Mouse (Mus musculus) neural tube, embryonic 15.5 days (tissue): Measurements from ENCODE around the gene Trpc7. TPM values are rescaled to one million over a fixed set of nuclear protein-coding genes. Genes with fewer than 3 reads are reported as not detected.

Source experiments
- ATAC-seq: fragments of 200-750 bp; cut with Nextera tagmentation; 2 replicates; pipeline ENCODE4 v1.8.0; 2017; ENCODE audit warnings: mild to moderate bottlenecking, moderate TSS enrichment, moderate library complexity; ENCODE audit not compliant: low FRiP score
- H3K27ac ChIP-seq: fragments of 300-500 bp; sonication (generic); replicated peaks from 2 replicates; pipeline ENCODE4 v1.5.1; 2015; ENCODE audit warnings: mild to moderate bottlenecking, inconsistent platforms
- H3K27me3 ChIP-seq: fragments of 300-500 bp; sonication (generic); replicated peaks from 2 replicates; pipeline ENCODE4 v1.6.1; 2015; ENCODE audit warnings: inconsistent platforms
- H3K36me3 ChIP-seq: fragments of 300-500 bp; sonication (generic); 2 replicates; pipeline ENCODE4 v1.6.1; 2015; ENCODE audit warnings: inconsistent platforms
- H3K4me1 ChIP-seq: fragments of 300-500 bp; sonication (generic); 2 replicates; pipeline ENCODE4 v1.6.1; 2015; ENCODE audit warnings: inconsistent platforms
- H3K4me2 ChIP-seq: fragments of 300-500 bp; sonication (generic); 2 replicates; pipeline ENCODE4 v1.6.1; 2015; ENCODE audit warnings: inconsistent platforms, mild to moderate bottlenecking, moderate library complexity
- H3K4me3 ChIP-seq: fragments of 300-500 bp; sonication (generic); replicated peaks from 2 replicates; pipeline ENCODE4 v1.5.1; 2015; ENCODE audit warnings: mild to moderate bottlenecking, inconsistent platforms
- H3K9ac ChIP-seq: fragments of 300-500 bp; sonication (generic); replicated peaks from 2 replicates; pipeline ENCODE4 v1.6.1; 2015; ENCODE audit warnings: mild to moderate bottlenecking, inconsistent platforms
- H3K9me3 ChIP-seq: fragments of 300-500 bp; sonication (generic); replicated peaks from 2 replicates; pipeline ENCODE4 v1.6.1; 2016; ENCODE audit warnings: inconsistent platforms
- WGBS: fragments of 180-500 bp; shearing (Covaris S2); methylation state at CpG from one replicate; pipeline ENCODE4 v1.1.7; 2015; ENCODE audit warnings: mixed read lengths; 5-methylcytosine and 5-hydroxymethylcytosine counted together
- polyA plus RNA-seq: library from polyadenylated mRNA; unstranded; fragments of >200 nt; fragmentation: Nextera tagmentation; extraction: Ambion mirVana; gene quantifications from 2 replicates; pipeline ENCODE4 v1.2.1, GENCODE M21; 2015

Trpc7 gene
- polyA plus RNA-seq, 1 experiment from 2014 or later, result 3.7 TPM

GRCm38 (mm10) chr13:56746739-56747532 lies 148.9 kb downstream of the Trpc7 start:
- H3K4me1 ChIP-seq, result peaks cover 4% of the 10 kb centered on the region; the same call in 1 of the 2 replicates
- no peaks in the 10 kb centered on the region for H3K9me3 ChIP-seq
- H3K36me3 ChIP-seq, result no peaks in the 10 kb centered on the region
- no peak overlapping the region for H3K4me2 ChIP-seq
- WGBS, result 83% methylated on average over 10 of the region's 10 CpGs
- peaks cover 14% of the 10 kb centered on the region for H3K27me3 ChIP-seq
- no peak overlapping the region for H3K9ac ChIP-seq
- no peak for ATAC-seq
- H3K4me3 ChIP-seq, result no peak overlapping the region
- H3K27ac ChIP-seq, result no peak overlapping the region

GRCm38 (mm10) chr13:56742325-56742901 lies 153.4 kb downstream of the Trpc7 start:
- no peak overlapping the region for H3K4me2 ChIP-seq
- H3K36me3 ChIP-seq, result peaks cover 24% of the 10 kb centered on the region
- no peak overlapping the region for H3K4me3 ChIP-seq
- H3K27ac ChIP-seq, result no peak overlapping the region
- no peaks in the 10 kb centered on the region for H3K4me1 ChIP-seq
- WGBS, result 69% methylated on average over 6 of the region's 6 CpGs
- H3K9ac ChIP-seq, result no peak overlapping the region
- ATAC-seq, result no peak
- H3K9me3 ChIP-seq, result no peaks in the 10 kb centered on the region
- H3K27me3 ChIP-seq, result no peaks in the 10 kb centered on the region

DNA sequence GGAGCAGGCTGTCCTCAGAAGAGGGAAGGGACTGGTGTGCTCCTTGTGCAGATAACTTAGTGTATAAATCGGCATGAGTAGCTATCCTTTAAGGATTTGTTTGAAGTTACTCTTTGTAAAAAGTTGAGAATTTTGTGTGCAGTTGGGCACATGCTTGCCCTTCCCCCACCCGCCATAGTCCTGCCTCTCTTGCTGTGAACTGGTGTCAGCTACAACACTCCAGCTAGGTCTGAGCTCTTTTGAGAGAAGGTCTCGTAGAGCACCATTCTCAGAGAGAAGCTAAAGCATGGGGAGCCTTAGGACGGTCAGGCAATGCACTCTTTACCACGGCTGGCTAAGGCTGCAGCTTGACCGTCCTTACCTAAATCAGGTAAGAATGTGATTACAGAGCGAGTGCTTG lies 154.1 kb downstream of the Trpc7 start:
- Histone ChIP-seq H3K4me3 (no peak overlapping the region), H3K9me3 (no peaks in the 10 kb centered on the region), H3K4me2 (no peak overlapping the region), H3K27ac (no peak overlapping the region), H3K36me3 (peaks cover 29% of the 10 kb centered on the region), H3K9ac (no peak overlapping the region), H3K27me3 (no peaks in the 10 kb centered on the region), H3K4me1 (no peaks in the 10 kb centered on the region)
- 92% methylated on average over 7 of the region's 7 CpGs for WGBS
- ATAC-seq, result no peak

GRCm38 (mm10) chr13:56740496-56740895 lies 155.3 kb downstream of the Trpc7 start:
- H3K27me3 ChIP-seq, result no peaks in the 10 kb centered on the region
- H3K36me3 ChIP-seq, result peaks cover 38% of the 10 kb centered on the region
- H3K9me3 ChIP-seq, result no peaks in the 10 kb centered on the region
- H3K4me2 ChIP-seq, result no peak overlapping the region
- no peaks in the 10 kb centered on the region for H3K4me1 ChIP-seq
- no peak overlapping the region for H3K9ac ChIP-seq
- H3K4me3 ChIP-seq, result no peak overlapping the region
- H3K27ac ChIP-seq, result no peak overlapping the region
- 93% methylated on average over 6 of the region's 6 CpGs for WGBS
- no peak for ATAC-seq

DNA sequence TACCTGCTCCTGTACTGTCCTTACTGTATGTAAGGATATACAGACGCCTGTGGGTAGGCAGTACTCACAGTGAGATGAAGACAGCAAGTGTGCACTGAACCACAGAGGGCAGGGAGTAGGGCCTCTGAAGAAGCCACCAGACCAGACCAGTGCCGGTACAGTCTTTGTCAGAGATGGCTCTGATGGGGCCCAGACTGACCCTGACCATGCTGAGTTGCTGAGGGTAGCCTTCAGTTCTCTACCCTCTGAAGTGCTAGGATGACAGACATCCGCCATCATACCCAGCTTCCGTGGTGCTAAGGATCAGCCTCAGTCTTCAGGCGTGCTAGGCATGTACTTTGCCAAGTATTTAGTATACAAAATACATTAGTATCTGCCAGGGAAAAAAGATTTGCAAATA lies 156.2 kb downstream of the Trpc7 start:
- H3K27me3 ChIP-seq, result no peaks in the 10 kb centered on the region
- no peak overlapping the region for H3K9ac ChIP-seq
- WGBS, result 96% methylated on average over 5 of the region's 5 CpGs
- no peak overlapping the region for H3K4me2 ChIP-seq
- peaks cover 42% of the 10 kb centered on the region for H3K36me3 ChIP-seq
- H3K4me1 ChIP-seq, result no peaks in the 10 kb centered on the region
- no peak for ATAC-seq
- H3K4me3 ChIP-seq, result no peak overlapping the region
- H3K9me3 ChIP-seq, result no peaks in the 10 kb centered on the region
- no peak overlapping the region for H3K27ac ChIP-seq

DNA sequence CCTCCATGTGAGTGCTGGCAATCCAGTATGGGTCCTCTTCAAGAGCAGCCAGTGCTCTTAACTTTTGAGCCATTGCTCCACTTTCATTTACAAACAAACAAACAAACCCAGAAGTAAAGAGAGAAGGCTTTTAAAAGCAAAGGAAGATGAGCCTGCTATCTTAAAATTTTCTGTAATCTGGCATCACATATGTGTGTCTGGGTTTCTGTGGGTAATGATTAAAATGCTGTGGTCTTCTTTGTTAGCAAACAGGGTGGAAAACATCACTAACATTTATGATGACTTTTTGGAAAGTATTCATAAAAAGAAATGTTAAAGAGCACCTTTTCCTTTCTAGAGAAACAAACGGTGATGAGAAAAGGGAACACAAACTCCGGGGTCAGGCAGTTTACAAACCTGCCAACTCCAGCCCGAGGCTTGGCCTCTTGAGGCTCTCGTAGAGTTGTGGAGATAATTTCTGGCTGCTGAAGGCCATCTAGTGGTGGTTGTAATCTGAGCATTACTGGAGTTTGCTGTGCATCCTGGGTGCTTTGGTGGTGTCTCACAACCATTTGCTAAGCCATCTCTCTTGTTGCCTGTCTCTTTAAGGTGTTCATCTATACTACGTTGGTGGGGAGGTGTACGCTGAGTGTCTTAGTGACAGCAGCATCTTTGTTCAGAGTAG lies 160.4 kb downstream of the Trpc7 start:
- Histone ChIP-seq H3K36me3 (peaks cover 72% of the 10 kb centered on the region), H3K27me3 (no peaks in the 10 kb centered on the region), H3K4me1 (no peaks in the 10 kb centered on the region), H3K9ac (no peak overlapping the region), H3K4me2 (no peak overlapping the region), H3K9me3 (no peaks in the 10 kb centered on the region), H3K27ac (no peak overlapping the region), H3K4me3 (no peak overlapping the region)
- 60% methylated on average over 6 of the region's 6 CpGs for WGBS
- no peak for ATAC-seq

- Histone ChIP-seq H3K27me3 (no peaks in the 10 kb centered on the region), H3K9me3 (no peaks in the 10 kb centered on the region), H3K36me3 (peaks cover 73% of the 10 kb centered on the region), H3K27ac (no peak overlapping the region), H3K9ac (no peak overlapping the region), H3K4me3 (no peak overlapping the region), H3K4me1 (no peaks in the 10 kb centered on the region), H3K4me2 (no peak overlapping the region)
- no peak for ATAC-seq
- WGBS, result 92% methylated on average over 4 of the region's 4 CpGs
These were observed 161.2 kb downstream of the Trpc7 start for GRCm38 (mm10) chr13:56734617-56735016.

DNA sequence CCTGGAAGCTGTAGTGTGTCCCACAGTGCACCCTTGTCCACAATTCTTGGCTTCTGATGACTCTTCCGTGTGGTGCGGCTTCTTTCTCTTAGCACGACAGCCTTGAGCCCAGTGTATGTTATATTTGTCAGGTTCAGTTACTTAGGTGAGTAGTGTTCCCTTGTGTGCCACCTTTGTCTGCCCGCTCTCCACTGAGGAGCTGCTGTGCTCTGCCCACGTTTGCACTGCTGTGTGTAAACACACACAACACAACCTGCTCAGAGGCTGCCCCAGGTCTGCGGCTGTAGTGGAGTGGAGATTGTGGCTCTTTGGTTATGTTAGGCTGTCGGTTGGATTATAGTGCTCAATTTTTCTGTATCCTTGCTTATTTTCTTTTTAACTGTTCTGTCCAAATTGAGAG lies 166.7 kb downstream of the Trpc7 start:
- H3K4me3 ChIP-seq, result no peak overlapping the region
- WGBS, result 98% methylated on average over 7 of the region's 7 CpGs
- H3K9me3 ChIP-seq, result no peaks in the 10 kb centered on the region
- H3K27ac ChIP-seq, result no peak overlapping the region
- no peak overlapping the region for H3K9ac ChIP-seq
- H3K36me3 ChIP-seq, result peaks cover 53% of the 10 kb centered on the region
- 0 out of 2 replicates have a peak, but pooled peaks cover 8% of the 10 kb centered on the region for H3K4me1 ChIP-seq
- no peak overlapping the region for H3K4me2 ChIP-seq
- no peaks in the 10 kb centered on the region for H3K27me3 ChIP-seq
- no peak for ATAC-seq

- no peak overlapping the region for H3K4me3 ChIP-seq
- 0 out of 2 replicates have a peak, but pooled peaks cover 11% of the 10 kb centered on the region for H3K4me1 ChIP-seq
- no peak for ATAC-seq
- no peak overlapping the region for H3K4me2 ChIP-seq
- no peaks in the 10 kb centered on the region for H3K9me3 ChIP-seq
- no peak overlapping the region for H3K9ac ChIP-seq
- no peaks in the 10 kb centered on the region for H3K27me3 ChIP-seq
- H3K27ac ChIP-seq, result no peak overlapping the region
- 77% methylated on average over 4 of the region's 4 CpGs for WGBS
- peaks cover 41% of the 10 kb centered on the region for H3K36me3 ChIP-seq
These were observed 169.2 kb downstream of the Trpc7 start for GRCm38 (mm10) chr13:56726551-56726950.

Other genes with a start within 250 kb of the Trpc7 start
- 16.3 and 19.0 TPM in 2 replicates for gene Smad5, start 193.0 kb downstream of the Trpc7 start, polyA plus RNA-seq
- 2.1 and 2.7 TPM in 2 replicates for gene Gm45623, start 142.2 kb downstream of the Trpc7 start, polyA plus RNA-seq